Mouse (Mus musculus): ENCODE measurements around the gene Cers6.

- TF ChIP-seq POLR2A (IDR thresholded peaks at IDR 0.05; ENCODE audit: control insufficient read depth, extremely low read depth, insufficient read depth, low read length, poor library complexity) (no peak), CTCF (IDR thresholded peaks at IDR 0.05; ENCODE audit: borderline replicate concordance, control insufficient read depth, extremely low read depth, insufficient read depth, low read length, poor library complexity) (no peak)
Measured at GRCm38 (mm10) chr2:69011860-69012259, 150.6 kb downstream of the Cers6 start.
